ENCODE assay signal across 8 mouse cellular contexts in genomic region chr10:52384823-52385610, GRCm38 (mm10). TPM values are rescaled to one million over a fixed set of nuclear protein-coding genes. Genes with fewer than 3 reads are reported as not detected.
DNase-seq lines count a peak whose midpoint lies in the region.

No protein-coding gene starts in this region.

- DNase-seq in gastrocnemius, adult 18-20 months (ENCODE audit: low spot score), result peak; percentile 45
- no peak for DNase-seq in gastrocnemius, adult 8-10 months (ENCODE audit: low spot score in 2 of 2)
- DNase-seq in urinary bladder, postnatal 14 days (ENCODE audit: low spot score), result peak; percentile 50
- DNase-seq in urinary bladder, postnatal 4 days (ENCODE audit: low spot score in 2 of 2), result no peak
- DNase-seq in cerebellum, postnatal 10 days, result peak; percentile 74 to 75
- DNase-seq in heart, postnatal 14 days, result peak; percentile 40 to 61
- peak; percentile 25 to 37 for DNase-seq in left cerebral cortex, postnatal 36 days (ENCODE audit: low spot score in 2 of 2)
- peak; percentile 46 for DNase-seq in right cerebral cortex, postnatal 14 days

- intact Hi-C loops in heart, postnatal 14 days (cut with DNase I), result loop anchor here (1.0 to 5.0 kb wide), 4 partner anchors 32 to 283 kb away; partner anchors contain the start of gene Nus1
- intact Hi-C loops in left cerebral cortex, postnatal 36 days (cut with DNase I), result loop anchor here (2.0 to 5.0 kb wide), 3 partner anchors 168 to 593 kb away; no protein-coding TSS in a partner anchor

RNA-seq across cellular contexts. Expression of gene Gopc, which starts 3.1 kb away (rescaled TPM):
- total RNA-seq in gastrocnemius, adult 18-20 months (2021), result 1 to 10 TPM; 6.5 to 8.7 TPM
- 1 to 10 TPM; 6.8 to 8.1 (median 7.8) TPM for total RNA-seq in gastrocnemius, adult 8-10 months (2022)
- total RNA-seq in heart, postnatal 14 days (2021), result 10 to 100 TPM; 17.8 to 18.5 TPM
- total RNA-seq in left cerebral cortex, postnatal 36 days (2021), result 10 to 100 TPM; 44.0 to 46.4 TPM

RNA-seq across cellular contexts. Expression of gene Nepn, which starts 3.8 kb away (rescaled TPM):
- total RNA-seq in gastrocnemius, adult 18-20 months (2021), result under 1 TPM; 0.17 to 0.27 TPM
- under 1 TPM in 1 of 4 experiments, not detected in 3; 0.19 TPM for total RNA-seq in gastrocnemius, adult 8-10 months (2022)
- under 1 TPM; 0.22 to 0.69 TPM for total RNA-seq in heart, postnatal 14 days (2021)
- not detected for total RNA-seq in left cerebral cortex, postnatal 36 days (2021)

RNA-seq across cellular contexts. Expression of gene Gm26741, which starts 26.4 kb away (rescaled TPM):
- total RNA-seq in gastrocnemius, adult 18-20 months (2021), result not detected
- not detected for total RNA-seq in gastrocnemius, adult 8-10 months (2022)
- not detected for total RNA-seq in heart, postnatal 14 days (2021)
- total RNA-seq in left cerebral cortex, postnatal 36 days (2021), result not detected

RNA-seq across cellular contexts. Expression of gene Nus1, which starts 32.3 kb away (rescaled TPM):
- 10 to 100 TPM; 18.8 to 20.3 TPM for total RNA-seq in gastrocnemius, adult 18-20 months (2021)
- 10 to 100 TPM; 15.4 to 26.3 (median 19.9) TPM for total RNA-seq in gastrocnemius, adult 8-10 months (2022)
- 10 to 100 TPM; 27.4 to 31.2 TPM for total RNA-seq in heart, postnatal 14 days (2021)
- 10 to 100 TPM; 53.7 to 74.5 TPM for total RNA-seq in left cerebral cortex, postnatal 36 days (2021)

Comparison
In these comparisons a context has a peak if more than half of its experiments do, and no peak if none do; other contexts are left out.
1. DNase-seq: peak in gastrocnemius, adult 18-20 months (single experiment), urinary bladder, postnatal 14 days (single experiment), cerebellum, postnatal 10 days (2 of 2), heart, postnatal 14 days (2 of 2), left cerebral cortex, postnatal 36 days (2 of 2) and right cerebral cortex, postnatal 14 days (single experiment); none in gastrocnemius, adult 8-10 months (0 of 2) and urinary bladder, postnatal 4 days (0 of 2).